Mouse (Mus musculus): ENCODE results near the gene Gm28048. TPM values are rescaled to one million over a fixed set of nuclear protein-coding genes. Genes with fewer than 3 reads are reported as not detected.
A peak's percentile ranks its signal among the peaks of the same experiment; 100 is the strongest.

Gm28048 gene
- polyA plus RNA-seq (2012; rRNA removed), result 3.1 and 4.4 TPM in 2 replicates

GRCm38 (mm10) chr11:22981984-22982757 is at the start of gene Gm28048, which contains the start of gene Commd1:
Gm28048 (minus strand) TSS chr11:22982090.
Commd1 (minus strand) TSS chr11:22982382.
- WGBS, result 2% methylated on average over 42 of the region's 42 CpGs
- no peaks in the 10 kb centered on the region for H3K27me3 ChIP-seq (ENCODE audit: control insufficient read depth, insufficient read depth, low read length)
- peak within 1 kb of the TSS; percentile 83 for H3K27ac ChIP-seq (ENCODE audit: insufficient read depth, low read length)
- peak; percentile 95 to 98 for DNase-seq
- peaks cover 20% of the 10 kb centered on the region for H3K4me1 ChIP-seq (ENCODE audit: control insufficient read depth, insufficient read depth, low read length)
- TF ChIP-seq CTCF (IDR thresholded peaks at IDR 0.05; ENCODE audit: borderline replicate concordance, insufficient read depth, low read depth, low read length), result peak; percentile 70
- peak; percentile 75; the same call in 1 of the 2 replicates for TF ChIP-seq POLR2A (IDR thresholded peaks at IDR 0.05; ENCODE audit: borderline replicate concordance, insufficient read depth, low read length)
- H3K4me3 ChIP-seq (replicated peaks; ENCODE audit: insufficient read depth, low read depth, low read length), result peak within 1 kb of the TSS; percentile 93

- H3K4me3 ChIP-seq (replicated peaks; ENCODE audit: insufficient read depth, low read depth, low read length), result no peak overlapping the region
- no peak overlapping the region for H3K27ac ChIP-seq (ENCODE audit: insufficient read depth, low read length)
- DNase-seq, result no peak
- TF ChIP-seq CTCF (IDR thresholded peaks at IDR 0.05; ENCODE audit: borderline replicate concordance, insufficient read depth, low read depth, low read length), result no peak
- no peak for TF ChIP-seq POLR2A (IDR thresholded peaks at IDR 0.05; ENCODE audit: borderline replicate concordance, insufficient read depth, low read length)
- no peaks in the 10 kb centered on the region for H3K4me1 ChIP-seq (ENCODE audit: control insufficient read depth, insufficient read depth, low read length)
- no peaks in the 10 kb centered on the region for H3K27me3 ChIP-seq (ENCODE audit: control insufficient read depth, insufficient read depth, low read length)
- WGBS, result 85% methylated on average over 6 of the region's 6 CpGs
Measured at GRCm38 (mm10) chr11:23029399-23029798, 47.5 kb upstream of the Gm28048 start.

GRCm38 (mm10) chr11:23028957-23029356 is 47.1 kb upstream of the Gm28048 start:
- no peaks in the 10 kb centered on the region for H3K4me1 ChIP-seq (ENCODE audit: control insufficient read depth, insufficient read depth, low read length)
- WGBS, result 79% methylated on average over 3 of the region's 3 CpGs

GRCm38 (mm10) chr11:23024169-23024568 is 42.3 kb upstream of the Gm28048 start:
- 88% methylated on average over 3 of the region's 3 CpGs for WGBS
- Histone ChIP-seq H3K27me3 (ENCODE audit: control insufficient read depth, insufficient read depth, low read length) (no peaks in the 10 kb centered on the region), H3K4me3 (replicated peaks; ENCODE audit: insufficient read depth, low read depth, low read length) (no peak overlapping the region), H3K4me1 (ENCODE audit: control insufficient read depth, insufficient read depth, low read length) (no peaks in the 10 kb centered on the region), H3K27ac (ENCODE audit: insufficient read depth, low read length) (no peak overlapping the region)
- TF ChIP-seq POLR2A (IDR thresholded peaks at IDR 0.05; ENCODE audit: borderline replicate concordance, insufficient read depth, low read length) (no peak), CTCF (IDR thresholded peaks at IDR 0.05; ENCODE audit: borderline replicate concordance, insufficient read depth, low read depth, low read length) (no peak)
- DNase-seq, result no peak

More at GRCm38 (mm10) chr11:23028957-23029356, 47.1 kb upstream of the Gm28048 start:
- no peak for DNase-seq
- Histone ChIP-seq H3K4me3 (replicated peaks; ENCODE audit: insufficient read depth, low read depth, low read length) (no peak overlapping the region), H3K27me3 (ENCODE audit: control insufficient read depth, insufficient read depth, low read length) (no peaks in the 10 kb centered on the region), H3K27ac (ENCODE audit: insufficient read depth, low read length) (no peak overlapping the region)
- no peak for TF ChIP-seq POLR2A (IDR thresholded peaks at IDR 0.05; ENCODE audit: borderline replicate concordance, insufficient read depth, low read length)
- no peak for TF ChIP-seq CTCF (IDR thresholded peaks at IDR 0.05; ENCODE audit: borderline replicate concordance, insufficient read depth, low read depth, low read length)

GRCm38 (mm10) chr11:23023155-23023554 is 41.3 kb upstream of the Gm28048 start:
- H3K27ac ChIP-seq (ENCODE audit: insufficient read depth, low read length), result no peak overlapping the region
- WGBS, result 98% methylated on average over 2 of the region's 2 CpGs
- H3K4me1 ChIP-seq (ENCODE audit: control insufficient read depth, insufficient read depth, low read length), result no peaks in the 10 kb centered on the region
- H3K27me3 ChIP-seq (ENCODE audit: control insufficient read depth, insufficient read depth, low read length), result no peaks in the 10 kb centered on the region
- no peak for DNase-seq
- TF ChIP-seq POLR2A (IDR thresholded peaks at IDR 0.05; ENCODE audit: borderline replicate concordance, insufficient read depth, low read length), result no peak
- TF ChIP-seq CTCF (IDR thresholded peaks at IDR 0.05; ENCODE audit: borderline replicate concordance, insufficient read depth, low read depth, low read length), result no peak
- no peak overlapping the region for H3K4me3 ChIP-seq (replicated peaks; ENCODE audit: insufficient read depth, low read depth, low read length)

GRCm38 (mm10) chr11:23020841-23021240 is 39.0 kb upstream of the Gm28048 start:
- no peaks in the 10 kb centered on the region for H3K4me1 ChIP-seq (ENCODE audit: control insufficient read depth, insufficient read depth, low read length)
- TF ChIP-seq CTCF (IDR thresholded peaks at IDR 0.05; ENCODE audit: borderline replicate concordance, insufficient read depth, low read depth, low read length), result no peak
- 94% methylated on average over 14 of the region's 14 CpGs for WGBS

GRCm38 (mm10) chr11:23020116-23020770 is 38.4 kb upstream of the Gm28048 start:
- Histone ChIP-seq H3K27ac (ENCODE audit: insufficient read depth, low read length) (no peak overlapping the region), H3K27me3 (ENCODE audit: control insufficient read depth, insufficient read depth, low read length) (no peaks in the 10 kb centered on the region), H3K4me1 (ENCODE audit: control insufficient read depth, insufficient read depth, low read length) (no peaks in the 10 kb centered on the region), H3K4me3 (replicated peaks; ENCODE audit: insufficient read depth, low read depth, low read length) (no peak overlapping the region)
- TF ChIP-seq CTCF (IDR thresholded peaks at IDR 0.05; ENCODE audit: borderline replicate concordance, insufficient read depth, low read depth, low read length) (no peak), POLR2A (IDR thresholded peaks at IDR 0.05; ENCODE audit: borderline replicate concordance, insufficient read depth, low read length) (no peak)
- 65% methylated on average over 24 of the region's 24 CpGs for WGBS
- DNase-seq, result no peak

More at GRCm38 (mm10) chr11:23020841-23021240, 39.0 kb upstream of the Gm28048 start:
- DNase-seq, result no peak
- H3K27me3 ChIP-seq (ENCODE audit: control insufficient read depth, insufficient read depth, low read length), result no peaks in the 10 kb centered on the region
- no peak overlapping the region for H3K4me3 ChIP-seq (replicated peaks; ENCODE audit: insufficient read depth, low read depth, low read length)
- no peak overlapping the region for H3K27ac ChIP-seq (ENCODE audit: insufficient read depth, low read length)

Data from cerebellum, adult 2 months (tissue).